Mouse (Mus musculus) gastrocnemius, postnatal 4 days (tissue): ENCODE results near the gene Msantd2. TPM values are rescaled to one million over a fixed set of nuclear protein-coding genes. Genes with fewer than 3 reads are reported as not detected.

Experiments used
- DNase-seq, 2 experiments: peaks; one replicate each; pipeline ENCODE4 v3.0.0; 2021 to 2022; ENCODE audit warnings: low spot score in 2 of 2, mixed read lengths in 2 of 2
- total RNA-seq, 2 experiments: library from RNA; stranded (reverse); gene quantifications; 2 replicates each; pipeline ENCODE4 v1.2.3; 2021

Gene Msantd2
- total RNA-seq, 2 experiments from 2014 or later, result 17.7 to 19.5 TPM

DNA sequence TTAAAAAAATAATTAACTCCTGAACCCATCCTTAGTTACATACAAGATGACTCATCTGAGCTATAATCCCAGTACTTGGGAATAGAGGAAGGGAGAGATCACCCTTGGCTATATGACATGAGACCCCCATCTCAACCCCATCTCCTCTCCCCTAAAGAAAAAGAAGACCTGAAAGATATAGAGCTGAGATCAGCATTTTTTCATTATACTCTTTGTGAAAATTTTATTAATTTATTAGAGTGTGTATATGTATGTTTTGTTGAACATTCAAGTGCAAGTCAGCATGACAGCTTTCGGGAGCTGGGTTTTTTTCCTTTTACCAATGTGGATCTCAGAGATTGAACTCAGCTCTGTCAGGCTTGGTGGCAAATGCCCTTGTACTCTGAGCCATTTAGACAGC is 12.1 kb downstream of the Msantd2 start:
- DNase-seq, result no peak

DNA sequence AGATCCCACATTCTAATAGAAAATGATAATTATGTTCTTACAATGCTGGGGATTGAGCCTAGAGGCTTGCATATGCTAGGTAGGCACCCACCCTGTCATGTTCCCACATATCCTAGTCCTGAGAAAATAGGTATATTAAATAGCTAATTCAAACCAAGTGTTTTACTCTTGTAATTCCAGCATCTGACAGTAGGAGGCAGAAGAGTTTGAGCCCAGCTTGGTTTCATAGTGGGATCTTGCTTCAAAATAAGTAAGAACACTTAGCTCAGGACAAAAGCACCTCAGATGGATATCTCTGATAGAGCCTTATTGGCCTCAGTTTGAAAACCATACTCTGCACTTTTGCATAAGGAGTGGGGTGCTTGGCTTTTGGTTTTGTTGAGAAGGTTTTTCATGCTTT is 15.2 kb downstream of the Msantd2 start:
- DNase-seq, result no peak

DNA sequence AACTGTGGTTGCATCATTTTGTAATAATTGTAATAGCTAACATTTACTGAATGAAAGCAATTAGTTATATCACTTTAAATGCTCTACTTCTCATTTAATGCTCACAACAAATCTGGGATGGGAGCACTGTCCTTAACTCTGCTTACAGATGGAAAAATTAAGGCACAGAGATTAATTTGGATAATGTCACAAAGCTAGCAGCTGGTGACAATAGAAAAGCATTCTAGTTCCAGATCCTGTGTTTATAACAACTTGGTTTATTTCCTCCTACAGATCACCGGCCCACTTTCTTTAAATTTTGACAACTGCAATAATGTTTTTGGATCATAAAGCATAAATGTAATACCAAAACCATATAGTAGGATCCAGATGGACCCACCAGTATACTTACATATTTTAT is 16.9 kb downstream of the Msantd2 start:
- DNase-seq, result no peak

DNA sequence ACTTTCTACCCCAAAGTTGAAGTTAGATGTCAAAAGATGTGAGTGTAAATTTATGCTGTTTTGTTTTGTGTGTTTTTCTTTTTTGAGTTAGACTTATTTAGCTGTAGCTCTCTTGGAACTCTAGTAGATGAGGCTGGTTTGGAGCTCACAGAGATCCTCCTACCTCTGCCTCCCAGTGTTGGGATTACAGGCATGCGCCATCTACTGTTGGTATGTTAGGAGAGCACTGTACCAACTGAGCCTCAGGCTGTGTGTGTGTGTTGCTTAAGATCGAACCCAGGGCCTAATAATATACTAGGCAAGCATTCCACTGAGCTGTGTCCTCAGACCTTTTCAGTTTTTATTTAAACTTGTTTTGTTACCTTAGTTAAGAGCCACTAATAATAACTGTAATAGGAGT is 23.0 kb downstream of the Msantd2 start:
- DNase-seq, result no peak

DNA sequence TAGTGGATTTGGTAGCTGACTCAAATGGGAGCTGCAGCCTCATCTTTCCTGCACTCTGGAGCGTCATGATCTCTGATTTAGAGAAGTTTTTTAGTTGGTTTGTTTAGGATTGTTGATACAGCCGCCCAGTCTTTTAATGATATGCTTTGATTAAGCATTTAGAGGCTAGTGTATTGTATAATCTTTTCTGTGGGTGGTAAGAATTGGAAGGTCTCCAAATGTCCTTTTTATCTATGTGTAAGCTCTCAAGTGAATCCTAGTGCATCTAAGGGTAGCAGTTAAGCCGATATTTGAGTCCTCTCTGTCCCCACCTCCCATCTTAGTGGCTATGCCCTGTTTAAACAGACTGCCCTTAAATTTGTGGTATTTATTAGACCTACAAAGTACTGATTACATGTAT is 25.3 kb downstream of the Msantd2 start:
- no peak for DNase-seq

DNA sequence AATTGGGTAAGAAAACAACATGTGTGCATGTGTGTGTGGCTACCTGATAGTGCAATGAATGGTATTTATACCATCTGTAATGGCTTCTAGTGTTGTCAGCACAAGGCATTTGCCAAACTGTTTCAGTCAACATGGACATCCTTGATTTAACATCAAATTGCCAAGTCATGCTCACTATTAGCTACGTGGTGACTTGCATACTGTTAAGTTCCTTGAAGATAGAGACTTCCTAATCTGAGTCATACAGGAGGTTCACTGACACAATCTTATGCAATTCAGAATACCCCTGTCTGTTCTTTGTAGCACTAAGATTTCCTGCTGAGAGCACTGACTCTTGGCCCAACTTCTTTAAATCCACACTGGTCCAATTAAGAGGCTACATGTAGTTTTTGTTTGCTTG is 28.3 kb downstream of the Msantd2 start:
- no peak for DNase-seq

DNA sequence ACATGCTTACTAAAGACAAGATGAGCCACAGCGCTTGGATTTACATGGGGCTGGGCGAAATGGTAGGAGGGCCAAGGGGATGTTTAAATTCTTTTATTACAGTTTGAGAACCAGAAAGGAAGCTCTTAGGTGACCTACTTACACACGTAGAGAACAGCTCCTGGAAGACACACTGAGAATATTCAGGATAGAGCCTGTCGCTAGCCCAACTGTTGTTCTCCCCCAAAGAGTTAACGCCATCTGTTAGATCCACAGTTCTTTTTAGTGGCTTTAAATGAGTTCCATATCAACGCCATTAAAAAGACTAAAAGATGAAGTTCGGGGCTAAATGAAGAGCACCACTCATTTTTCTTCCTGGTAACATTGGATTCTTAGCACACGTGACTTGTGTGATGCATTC is 29.9 kb downstream of the Msantd2 start:
- DNase-seq, result no peak

DNA sequence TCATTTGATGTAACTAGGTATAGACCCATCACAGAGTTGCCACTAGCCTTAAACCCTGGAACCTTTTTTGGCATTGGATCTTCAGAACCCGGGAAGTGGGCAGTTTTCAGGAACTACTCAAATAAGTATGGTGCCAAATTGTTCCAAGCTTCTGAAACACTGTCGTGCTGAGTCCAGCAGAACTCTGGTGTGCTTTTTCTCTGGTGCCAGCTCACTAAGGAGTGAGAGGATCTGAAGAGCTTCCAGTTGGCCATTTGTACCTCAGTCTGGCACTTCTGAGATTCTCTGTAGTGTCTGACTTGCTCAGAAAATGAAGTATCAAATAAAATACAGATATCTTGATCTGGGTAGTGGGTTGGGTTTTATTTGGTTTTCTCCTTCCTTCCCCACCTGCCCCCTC is 30.9 kb downstream of the Msantd2 start:
- no peak for DNase-seq

DNA sequence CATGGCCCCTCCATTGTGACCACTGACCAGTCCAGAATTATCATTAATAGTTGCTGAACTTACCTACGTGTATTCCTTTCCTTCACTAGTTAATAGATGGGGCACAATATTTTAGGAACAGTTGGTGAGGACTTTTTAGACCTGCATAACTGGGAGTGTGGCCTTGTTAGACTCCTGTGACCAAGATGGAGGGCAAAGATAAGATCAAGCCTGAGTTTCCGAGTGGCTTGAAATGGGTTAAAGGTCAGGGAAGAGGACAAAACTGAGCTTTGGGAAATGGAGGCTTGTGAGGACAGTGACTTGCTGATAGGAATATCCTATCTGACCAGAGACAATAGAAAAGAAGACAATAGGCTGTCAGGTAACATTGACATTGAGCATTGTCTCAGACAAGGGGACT is 36.3 kb downstream of the Msantd2 start:
- no peak for DNase-seq

DNA sequence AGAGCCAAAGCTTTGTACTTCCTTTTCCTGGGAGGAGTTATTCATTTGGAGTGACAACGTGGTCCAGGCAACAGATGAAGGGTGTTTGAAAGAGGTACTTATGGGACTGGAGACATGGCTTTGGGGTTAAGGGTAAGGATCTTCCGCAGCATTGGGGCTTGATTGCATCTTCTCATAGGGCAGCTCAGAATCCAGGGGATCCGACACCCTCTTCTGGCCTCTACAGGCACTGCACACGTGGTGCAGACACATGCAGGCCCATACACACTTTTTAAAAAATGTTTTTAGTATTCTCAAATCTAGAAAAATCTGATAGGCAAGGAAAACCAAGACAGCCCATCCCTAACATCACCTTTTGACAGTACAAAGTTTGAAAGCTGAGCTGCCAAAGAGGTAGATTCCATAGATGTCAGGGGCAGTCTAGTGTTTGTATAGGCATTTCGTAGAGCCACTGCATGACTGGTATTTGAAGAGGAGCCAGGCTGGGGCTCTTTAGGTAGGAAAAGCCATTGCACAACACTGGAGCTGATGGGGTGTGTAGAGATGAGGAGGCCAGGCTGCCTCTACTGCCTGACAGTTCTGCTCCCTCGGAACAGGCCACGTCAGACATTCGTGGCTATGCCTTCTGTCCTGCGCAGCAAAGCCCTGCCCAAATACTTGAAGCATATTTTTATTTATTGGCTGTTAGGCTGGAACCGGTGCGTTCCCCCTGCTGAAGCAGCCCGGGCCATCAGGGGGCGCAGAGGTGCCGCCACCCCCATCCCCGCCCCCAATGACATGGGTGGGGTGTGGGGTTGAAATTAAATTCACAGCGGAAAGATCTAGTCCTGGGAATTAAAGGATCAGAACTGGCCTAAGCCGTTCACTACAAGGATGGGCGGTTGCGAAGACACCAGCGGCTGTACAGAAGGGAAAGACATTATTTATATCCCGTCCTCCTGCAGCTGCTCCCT is 37.6 kb downstream of the Msantd2 start:
- DNase-seq, result no peak

DNA sequence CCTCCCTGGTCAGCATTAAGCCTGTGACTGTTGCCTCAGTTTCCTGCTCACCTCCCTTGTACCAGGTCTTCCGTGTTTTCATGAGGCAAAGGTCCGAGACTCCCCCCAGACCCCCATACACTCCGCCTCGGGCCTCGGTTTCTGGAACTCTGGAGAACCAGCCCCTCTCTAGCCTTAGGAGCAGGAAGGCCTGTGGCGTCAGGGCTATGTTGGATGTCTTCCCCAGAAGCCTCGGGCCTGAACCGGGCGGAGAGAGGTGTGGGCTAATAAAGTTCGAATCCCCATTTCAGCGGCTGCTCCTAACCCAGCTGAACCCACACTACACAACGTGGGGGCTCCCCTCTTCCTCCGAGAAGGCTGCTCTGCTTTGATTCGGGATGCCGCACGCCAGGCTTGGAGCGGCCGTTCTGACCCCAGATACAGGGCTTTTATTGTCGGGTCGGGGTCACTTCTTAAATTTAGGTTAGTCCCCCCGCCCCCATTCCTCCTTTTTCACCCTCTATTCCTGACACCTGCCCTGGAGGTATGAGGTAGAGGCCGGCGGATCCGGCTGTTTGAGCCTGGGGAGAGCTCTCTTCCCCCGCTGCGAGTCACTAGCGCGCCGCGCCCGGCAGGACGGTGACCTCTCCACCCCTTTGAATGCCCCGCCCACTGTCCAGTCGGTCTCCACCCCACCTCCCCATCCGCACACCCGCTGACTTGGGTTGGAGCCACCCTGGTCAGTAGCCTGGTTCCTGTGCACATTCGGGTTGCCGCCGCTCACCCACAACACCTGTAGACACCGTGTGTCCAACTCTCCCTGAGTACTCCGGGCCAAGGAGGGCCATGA is 38.5 kb downstream of the Msantd2 start, which contains the start of gene Esam:
TSS of gene Esam (plus strand) at position 683 of the 829 bp plus-strand sequence.
- DNase-seq, result peak in 1 of 2 experiments; percentile 46

DNA sequence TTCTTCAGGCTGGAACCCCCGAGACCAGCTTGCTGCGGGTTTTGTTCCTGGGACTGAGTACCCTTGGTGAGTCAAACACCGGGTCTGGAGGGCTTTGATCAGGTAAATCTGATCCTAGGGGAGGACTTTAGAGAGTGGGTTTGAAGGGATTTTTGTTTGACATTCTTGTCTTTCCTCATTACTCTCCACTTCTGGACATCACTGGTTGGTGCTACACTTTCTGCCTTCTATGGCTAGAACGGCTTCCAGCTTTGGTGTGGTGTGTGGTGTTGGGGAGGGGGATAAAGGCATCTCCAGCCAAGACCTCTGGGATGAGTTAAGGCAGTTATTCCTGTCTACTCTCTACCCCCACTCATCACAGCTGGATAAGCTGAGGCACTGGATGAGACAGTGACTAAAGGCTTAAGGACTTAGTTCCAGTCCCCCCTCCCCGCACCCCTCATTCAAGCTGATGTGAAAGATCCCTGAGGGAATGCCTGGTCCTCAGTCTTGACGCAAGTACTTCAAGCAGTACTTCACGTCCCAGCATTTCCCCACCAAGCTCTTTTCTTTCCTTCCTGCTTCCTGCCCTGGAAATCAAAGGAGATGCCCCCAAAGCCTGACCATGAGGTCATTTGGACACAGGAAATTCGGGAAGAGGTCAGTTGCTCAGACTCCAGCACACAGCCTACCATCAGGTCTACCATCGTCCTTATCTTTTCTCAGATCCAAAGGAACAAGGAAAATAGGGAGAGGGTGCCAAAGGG is 39.3 kb downstream of the Msantd2 start:
- no peak for DNase-seq

DNA sequence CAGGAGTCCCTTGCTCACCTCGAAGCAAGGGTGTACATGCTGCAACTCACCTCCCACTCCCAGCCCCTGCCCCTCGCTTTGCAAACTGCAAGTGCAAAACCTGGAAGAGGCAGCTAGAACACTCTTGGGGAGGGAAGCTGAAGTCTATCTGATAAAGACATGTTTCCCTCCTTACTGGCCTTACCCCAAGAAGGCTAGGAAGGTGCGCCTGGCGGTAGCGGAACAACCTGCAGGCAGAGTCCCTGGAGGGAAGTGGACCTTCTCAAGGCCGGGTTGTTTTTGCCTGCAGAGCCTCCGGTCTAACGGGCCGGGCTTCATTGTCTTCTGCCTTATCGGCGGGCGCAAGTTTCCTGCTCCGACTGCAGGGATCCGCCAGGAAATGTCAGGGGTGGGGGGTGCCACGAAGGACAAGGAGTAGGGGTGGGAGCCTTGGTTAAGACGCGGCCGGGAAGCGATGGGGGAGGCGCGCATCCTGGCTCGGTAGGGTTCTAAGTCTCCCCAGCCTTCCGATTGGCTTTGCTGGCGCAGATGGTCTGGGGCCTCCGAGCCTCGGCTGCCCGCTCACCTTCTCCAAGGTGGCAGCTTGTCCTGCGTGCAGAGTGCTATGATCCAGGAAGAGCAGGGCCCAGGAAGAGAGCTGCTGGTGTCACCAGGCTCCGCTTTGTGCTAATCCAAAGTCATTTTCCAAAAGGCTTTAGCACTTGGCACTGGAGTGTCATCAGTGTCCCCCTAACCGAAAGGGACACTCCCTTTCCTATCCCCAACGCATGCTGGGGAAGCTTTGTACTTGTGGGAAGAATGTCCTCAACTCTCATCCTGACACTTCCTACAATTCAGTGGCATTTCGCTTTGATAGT is 41.1 kb downstream of the Msantd2 start:
- DNase-seq, result peak in 1 of 2 experiments; percentile 47

DNA sequence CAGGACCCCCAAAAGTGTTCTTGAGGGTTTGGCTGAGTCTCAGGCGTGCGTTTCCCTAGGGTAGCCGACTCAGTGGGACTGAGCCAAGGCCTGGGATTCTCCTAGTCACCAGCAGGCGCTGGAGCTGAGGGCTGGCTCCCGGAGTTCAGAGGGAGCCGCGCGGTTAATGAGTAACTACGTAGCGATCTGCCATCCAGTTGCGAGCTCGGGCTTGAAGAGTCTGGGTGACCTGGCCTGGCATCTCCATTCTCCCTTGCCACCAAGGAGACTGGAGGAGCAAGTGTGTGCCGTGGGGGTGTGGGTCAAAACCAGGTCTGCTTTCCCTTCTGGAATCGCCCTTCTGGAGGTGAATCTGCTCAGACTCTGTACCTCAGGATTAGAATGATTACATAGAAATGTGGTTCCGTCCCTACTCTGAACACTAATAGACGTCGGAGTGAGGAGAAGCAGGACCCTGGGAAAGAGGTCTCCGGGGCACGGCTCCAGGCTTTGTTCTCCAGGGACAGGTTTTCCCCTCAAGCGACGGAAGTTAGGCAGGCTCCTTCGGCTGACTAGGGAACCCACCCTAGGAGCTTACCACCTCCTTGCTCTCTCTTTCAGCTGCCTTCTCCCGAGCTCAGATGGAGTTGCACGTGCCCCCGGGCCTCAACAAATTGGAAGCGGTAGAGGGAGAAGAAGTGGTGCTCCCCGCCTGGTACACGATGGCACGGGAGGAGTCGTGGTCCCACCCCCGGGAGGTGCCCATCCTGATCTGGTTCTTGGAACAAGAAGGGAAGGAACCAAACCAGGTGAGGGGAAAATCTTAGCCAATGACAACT is 42.0 kb downstream of the Msantd2 start:
- DNase-seq, result no peak

DNA sequence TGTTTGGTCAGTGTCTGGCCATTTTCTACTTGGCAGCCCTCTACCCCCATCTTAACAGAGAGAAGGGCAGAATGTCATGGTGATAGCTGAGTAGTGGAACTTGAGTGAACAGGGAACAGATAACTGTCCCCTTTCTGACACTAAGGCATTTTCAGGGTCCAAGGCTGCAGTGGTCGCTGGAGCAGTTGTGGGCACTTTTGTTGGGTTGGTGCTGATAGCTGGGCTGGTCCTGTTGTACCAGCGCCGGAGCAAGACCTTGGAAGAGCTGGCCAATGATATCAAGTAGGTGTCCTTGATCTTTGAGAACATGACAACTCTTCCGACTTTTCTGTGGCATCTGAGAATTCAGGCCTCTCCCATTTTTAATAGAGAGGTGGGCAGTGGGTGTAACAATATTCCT is 47.7 kb downstream of the Msantd2 start:
- DNase-seq, result no peak

DNA sequence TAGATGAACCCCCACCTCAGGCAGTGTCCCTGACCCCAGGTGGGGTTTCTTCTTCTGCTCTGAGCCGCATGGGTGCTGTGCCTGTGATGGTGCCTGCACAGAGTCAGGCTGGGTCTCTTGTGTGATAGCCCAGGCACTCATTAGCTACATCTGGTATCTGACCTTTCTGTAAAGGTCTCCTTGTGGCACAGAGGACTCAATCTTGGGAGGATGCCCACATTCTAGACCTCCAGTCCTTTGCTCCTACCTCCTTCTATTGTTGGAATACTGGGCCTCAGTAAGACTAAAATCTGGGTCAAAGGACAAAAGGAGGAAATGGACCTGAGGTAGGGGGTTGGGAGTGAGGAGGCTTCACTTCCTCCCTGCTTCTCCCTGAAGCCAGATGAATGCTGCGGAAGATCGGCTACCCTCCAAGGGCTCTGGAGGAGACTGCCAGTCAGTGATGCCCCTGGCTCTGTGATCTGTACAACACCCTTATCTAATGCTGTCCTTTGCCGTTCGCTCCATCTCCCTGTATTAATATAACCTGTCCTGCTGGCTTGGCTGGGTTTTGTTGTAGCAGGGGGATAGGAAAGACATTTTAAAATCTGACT is 48.6 kb downstream of the Msantd2 start:
- no peak for DNase-seq

DNA sequence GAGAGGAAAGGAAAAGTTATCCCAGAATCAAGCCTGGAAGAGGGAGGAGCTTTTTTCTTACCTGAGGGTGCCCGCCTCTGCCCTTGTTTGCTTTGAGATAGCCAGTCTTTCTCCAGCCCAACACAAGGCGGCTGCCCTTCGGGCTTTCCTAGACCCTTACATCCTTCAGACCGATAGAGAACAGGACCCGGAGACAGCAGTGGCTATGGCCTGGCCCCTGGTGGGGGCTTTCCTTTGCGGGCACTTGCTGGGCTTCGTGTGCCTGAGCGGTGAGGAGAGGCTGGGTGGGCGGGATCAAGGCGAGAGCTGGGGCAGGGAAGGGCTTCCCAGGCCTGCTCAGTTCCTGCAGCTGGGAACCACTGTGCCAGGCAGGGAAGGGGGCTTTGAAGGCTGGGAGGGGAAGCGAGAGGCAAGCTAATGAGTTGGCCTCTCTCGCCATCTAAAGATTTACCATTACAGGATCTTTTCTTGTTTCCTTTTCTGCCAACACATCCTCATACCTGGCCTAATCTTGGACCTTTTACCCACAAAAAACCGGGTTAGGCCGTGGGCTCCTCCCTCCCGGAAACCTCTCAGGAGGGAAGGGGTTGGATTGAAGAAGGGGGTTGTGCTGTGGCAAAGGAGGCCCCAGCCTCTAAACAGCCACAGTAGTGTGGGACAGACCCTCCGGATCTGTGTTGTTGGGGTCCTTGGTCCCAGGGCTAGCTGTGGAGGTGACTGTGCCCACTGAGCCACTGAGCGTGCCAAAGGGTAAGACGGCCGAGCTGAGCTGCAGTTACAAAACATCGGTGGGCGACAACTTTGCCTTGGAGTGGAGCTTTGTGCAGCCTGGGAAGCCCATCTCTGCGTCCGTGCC is 50.3 kb downstream of the Msantd2 start, which contains the start of gene Vsig2:
TSS of gene Vsig2 (plus strand) at position 86 of the 856 bp plus-strand sequence.
- no peak for DNase-seq

DNA sequence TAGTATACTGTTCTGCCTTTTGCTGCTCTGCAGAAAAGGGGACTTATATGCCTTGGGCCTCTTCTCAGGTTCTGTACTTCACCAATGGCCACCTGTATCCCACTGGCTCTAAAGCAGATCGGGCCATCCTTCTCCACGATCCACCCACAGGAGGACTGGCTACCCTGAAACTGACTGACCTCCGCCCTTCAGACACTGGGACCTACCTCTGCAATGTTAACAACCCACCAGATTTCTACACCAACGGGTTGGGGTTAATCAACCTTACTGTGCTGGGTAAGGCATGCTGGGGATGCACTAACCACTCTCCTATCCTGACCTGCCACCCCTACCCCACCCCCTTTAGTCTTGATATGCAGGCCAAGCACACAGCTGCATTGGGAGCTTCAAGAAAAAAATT is 51.1 kb downstream of the Msantd2 start:
- no peak for DNase-seq
